Mouse (Mus musculus) frontal cortex, adult 2 months (tissue): Measurements from ENCODE around the gene Prickle3. TPM values are rescaled to one million over a fixed set of nuclear protein-coding genes. Genes with fewer than 3 reads are reported as not detected.

Experiments used
- DNase-seq, 2 experiments: peaks; one replicate each; pipeline ENCODE4 v3.0.0; 2022; ENCODE audit warnings: low spot score in 1 of 2; ENCODE audit errors: extremely low spot score in 1 of 2
- polyA plus RNA-seq: library from polyadenylated mRNA; depleted of rRNA; stranded (reverse); fragments of >200 nt; gene quantifications from 2 replicates; pipeline ENCODE4 v1.2.3, GENCODE M21; 2012; rRNA removed

Prickle3 gene
- 2.3 and 2.4 TPM in 2 replicates for polyA plus RNA-seq

GRCm38 (mm10) chrX:7657221-7657639 is at the start of gene Prickle3:
Gene Prickle3, plus strand, starts transcription at chrX:7657260.
- no peak for DNase-seq

- DNase-seq, result peak in 1 of 2 experiments; percentile 13
Measured at GRCm38 (mm10) chrX:7610035-7610434, 47.0 kb upstream of the Prickle3 start.

GRCm38 (mm10) chrX:7610536-7611258 is 46.4 kb upstream of the Prickle3 start:
- DNase-seq, result peak in 1 of 2 experiments; percentile 17

- no peak for DNase-seq
Measured at GRCm38 (mm10) chrX:7617889-7618551, 39.0 kb upstream of the Prickle3 start.

- no peak for DNase-seq
Measured at GRCm38 (mm10) chrX:7632560-7632959, 24.5 kb upstream of the Prickle3 start.

GRCm38 (mm10) chrX:7635101-7635500 is 22.0 kb upstream of the Prickle3 start:
- peak; percentile 58 to 65 for DNase-seq

GRCm38 (mm10) chrX:7638401-7639091 is 18.5 kb upstream of the Prickle3 start, which contains the start of gene Syp:
Gene Syp, plus strand, starts transcription at chrX:7638471.
- DNase-seq, result peak; percentile 65 to 89

GRCm38 (mm10) chrX:7639536-7640325 is 17.3 kb upstream of the Prickle3 start:
- DNase-seq, result peak in 1 of 2 experiments; percentile 54

GRCm38 (mm10) chrX:7640785-7641184 is 16.3 kb upstream of the Prickle3 start:
- no peak for DNase-seq

- DNase-seq, result peak; percentile 75 to 91
Measured at GRCm38 (mm10) chrX:7645349-7645748, 11.7 kb upstream of the Prickle3 start.

- DNase-seq, result peak; percentile 65 to 73
Measured at GRCm38 (mm10) chrX:7648671-7649304, 8.3 kb upstream of the Prickle3 start.

GRCm38 (mm10) chrX:7658031-7658784 is 1.1 kb downstream of the Prickle3 start:
- no peak for DNase-seq

GRCm38 (mm10) chrX:7658785-7659589 is 1.9 kb downstream of the Prickle3 start:
- no peak for DNase-seq

- no peak for DNase-seq
Measured at GRCm38 (mm10) chrX:7661086-7661485, 4.0 kb downstream of the Prickle3 start.

GRCm38 (mm10) chrX:7662936-7663335 is 5.9 kb downstream of the Prickle3 start:
- DNase-seq, result no peak

GRCm38 (mm10) chrX:7664791-7665190 is 7.7 kb downstream of the Prickle3 start:
- no peak for DNase-seq

GRCm38 (mm10) chrX:7665739-7666502 is 8.9 kb downstream of the Prickle3 start:
- DNase-seq, result no peak
